19 mouse cellular contexts compared by ENCODE assay signal in genomic region chrX:49463442-49463970, GRCm38 (mm10). TPM values are rescaled to one million over a fixed set of nuclear protein-coding genes. Genes with fewer than 3 reads are reported as not detected.
DNase-seq lines count a peak whose midpoint lies in the region; ATAC-seq lines count a peak whose summit lies in the region.
"Had no signal": no experiment of that assay in that cellular context is flagged by ENCODE, and none has a peak within 500 bp of the region (broad histone marks: within the 10 kb centered on the region; RNA-seq: fewer than 3 reads in every experiment).

Arhgap36 (plus strand) TSS chrX:49463945.

- no peak within 1 kb of the TSS for H3K4me2 ChIP-seq in embryonic facial prominence, embryonic 14.5 days (ENCODE audit: low read depth, low read length)
- no peak within 1 kb of the TSS for H3K4me2 ChIP-seq in kidney, embryonic 14.5 days (replicated peaks; ENCODE audit: low read depth, low read length)
- H3K4me2 ChIP-seq in neural tube, embryonic 11.5 days (ENCODE audit: low read depth), result no peak within 1 kb of the TSS
- H3K4me2 ChIP-seq: embryonic facial prominence, embryonic 12.5 days; forebrain, embryonic 13.5 days; heart, embryonic 12.5 days had no signal

- no peak for DNase-seq in embryonic facial prominence, embryonic 14.5 days (ENCODE audit: low spot score)
- DNase-seq in embryonic facial prominence, embryonic 10.5 days (ENCODE audit: low spot score), result no peak
- DNase-seq in kidney, postnatal 25 days, result no peak
- no peak for DNase-seq in neural tube, embryonic 11.5 days (ENCODE audit: low spot score)
- no peak for DNase-seq in neural tube, embryonic 10.5 days (ENCODE audit: extremely low spot score, low spot score)
- DNase-seq in urinary bladder, adult 18-20 months (ENCODE audit: low spot score in 2 of 2), result no peak
- DNase-seq: adrenal gland, adult 8-10 months; adrenal gland, postnatal 36 days; B cell, adult 2 months; cerebellum, adult 2 months; forebrain, postnatal 0 days; gastrocnemius, adult 2 months had no signal

- WGBS in embryonic facial prominence, embryonic 14.5 days, result 65% methylated on average over 6 of the region's 6 CpGs
- 73% methylated on average over 6 of the region's 6 CpGs for WGBS in embryonic facial prominence, embryonic 10.5 days
- WGBS in kidney, embryonic 14.5 days, result 43% methylated on average over 6 of the region's 6 CpGs
- WGBS in neural tube, embryonic 11.5 days, result 53% methylated on average over 6 of the region's 6 CpGs

- no peaks in the 10 kb centered on the region for H3K4me1 ChIP-seq in embryonic facial prominence, embryonic 14.5 days (ENCODE audit: control insufficient read depth, insufficient read depth, low read length)
- H3K4me1 ChIP-seq in embryonic facial prominence, embryonic 10.5 days, result no peaks in the 10 kb centered on the region
- H3K4me1 ChIP-seq in kidney, embryonic 14.5 days (ENCODE audit: control insufficient read depth, insufficient read depth, low read length), result no peaks in the 10 kb centered on the region
- no peaks in the 10 kb centered on the region for H3K4me1 ChIP-seq in neural tube, embryonic 11.5 days (ENCODE audit: control insufficient read depth, insufficient read depth, low read length)
- H3K4me1 ChIP-seq: embryonic facial prominence, embryonic 12.5 days; forebrain, embryonic 13.5 days; heart, embryonic 12.5 days had no signal

- H3K27me3 ChIP-seq in embryonic facial prominence, embryonic 14.5 days (replicated peaks; ENCODE audit: control insufficient read depth, insufficient read depth, low read length), result no peaks in the 10 kb centered on the region
- 0 out of 2 replicates have a peak, but pooled peaks cover 6% of the 10 kb centered on the region for H3K27me3 ChIP-seq in embryonic facial prominence, embryonic 10.5 days (replicated peaks; ENCODE audit: low read depth, poor library complexity, severe bottlenecking)
- no peaks in the 10 kb centered on the region for H3K27me3 ChIP-seq in kidney, embryonic 14.5 days (ENCODE audit: control insufficient read depth, insufficient read depth, low read length)
- H3K27me3 ChIP-seq in neural tube, embryonic 11.5 days (ENCODE audit: control insufficient read depth, insufficient read depth, low read length), result no peaks in the 10 kb centered on the region
- H3K27me3 ChIP-seq: embryonic facial prominence, embryonic 12.5 days; forebrain, embryonic 13.5 days; heart, embryonic 12.5 days had no signal

- H3K9me3 ChIP-seq in embryonic facial prominence, embryonic 14.5 days (ENCODE audit: control insufficient read depth, low read length), result no peaks in the 10 kb centered on the region
- no peaks in the 10 kb centered on the region for H3K9me3 ChIP-seq in embryonic facial prominence, embryonic 10.5 days
- H3K9me3 ChIP-seq in kidney, embryonic 14.5 days (ENCODE audit: control insufficient read depth, low read length), result no peaks in the 10 kb centered on the region
- no peaks in the 10 kb centered on the region for H3K9me3 ChIP-seq in neural tube, embryonic 11.5 days (ENCODE audit: control insufficient read depth, low read length)
- H3K9me3 ChIP-seq: embryonic facial prominence, embryonic 12.5 days; forebrain, embryonic 13.5 days; G1E; heart, embryonic 12.5 days had no signal

- no peak within 1 kb of the TSS for H3K27ac ChIP-seq in embryonic facial prominence, embryonic 14.5 days (replicated peaks; ENCODE audit: low read depth, low read length)
- no peak within 1 kb of the TSS for H3K27ac ChIP-seq in embryonic facial prominence, embryonic 10.5 days (replicated peaks)
- H3K27ac ChIP-seq in kidney, embryonic 14.5 days (ENCODE audit: low read depth, low read length), result no peak within 1 kb of the TSS
- no peak within 1 kb of the TSS for H3K27ac ChIP-seq in neural tube, embryonic 11.5 days (ENCODE audit: low read depth, low read length)
- H3K27ac ChIP-seq: embryonic facial prominence, embryonic 12.5 days; forebrain, embryonic 13.5 days; gastrocnemius, adult 2 months; hindbrain, postnatal 0 days had no signal

- H3K36me3 ChIP-seq in embryonic facial prominence, embryonic 14.5 days (ENCODE audit: control insufficient read depth, insufficient read depth, low read length), result no peaks in the 10 kb centered on the region
- no peaks in the 10 kb centered on the region for H3K36me3 ChIP-seq in embryonic facial prominence, embryonic 10.5 days (replicated peaks)
- no peaks in the 10 kb centered on the region for H3K36me3 ChIP-seq in kidney, embryonic 14.5 days (ENCODE audit: control insufficient read depth, insufficient read depth, low read length)
- H3K36me3 ChIP-seq in neural tube, embryonic 11.5 days (ENCODE audit: control insufficient read depth, insufficient read depth, low read length), result no peaks in the 10 kb centered on the region
- H3K36me3 ChIP-seq: embryonic facial prominence, embryonic 12.5 days; G1E; heart, embryonic 12.5 days had no signal

- H3K4me3 ChIP-seq in embryonic facial prominence, embryonic 14.5 days (ENCODE audit: low read depth, low read length), result no peak within 1 kb of the TSS
- H3K4me3 ChIP-seq in embryonic facial prominence, embryonic 10.5 days, result no peak within 1 kb of the TSS
- H3K4me3 ChIP-seq in kidney, embryonic 14.5 days (ENCODE audit: low read length), result no peak within 1 kb of the TSS
- no peak within 1 kb of the TSS for H3K4me3 ChIP-seq in neural tube, embryonic 11.5 days (ENCODE audit: low read depth, low read length)
- H3K4me3 ChIP-seq: embryonic facial prominence, embryonic 12.5 days; forebrain, embryonic 13.5 days; gastrocnemius, adult 2 months; heart, embryonic 12.5 days had no signal

- no peak for ATAC-seq in embryonic facial prominence, embryonic 14.5 days (ENCODE audit: low read depth)
- ATAC-seq in kidney, embryonic 14.5 days (ENCODE audit: low FRiP score, low TSS enrichment), result peak; percentile 60
- no peak for ATAC-seq in neural tube, embryonic 11.5 days (ENCODE audit: insufficient read depth, low FRiP score, low TSS enrichment)
- ATAC-seq: CD4-positive, CD25-positive, alpha-beta regulatory T cell, adult 4 months; forebrain, embryonic 13.5 days; forebrain, postnatal 0 days; hindbrain, postnatal 0 days had no signal

- no peak within 1 kb of the TSS for H3K9ac ChIP-seq in embryonic facial prominence, embryonic 14.5 days (ENCODE audit: low read depth, low read length)
- H3K9ac ChIP-seq in kidney, embryonic 14.5 days (ENCODE audit: low read depth, low read length), result no peak within 1 kb of the TSS
- no peak within 1 kb of the TSS for H3K9ac ChIP-seq in neural tube, embryonic 11.5 days (ENCODE audit: low read length)
- H3K9ac ChIP-seq: embryonic facial prominence, embryonic 12.5 days; forebrain, embryonic 13.5 days; forebrain, postnatal 0 days; heart, embryonic 12.5 days had no signal

RNA-seq across cellular contexts. Expression of gene Arhgap36, which starts in this region (rescaled TPM):
- polyA plus RNA-seq in embryonic facial prominence, embryonic 14.5 days (2014; fragmentation: Nextera tagmentation; extraction: Ambion mirVana), result 66.1 and 107 TPM in 2 replicates
- polyA plus RNA-seq in embryonic facial prominence, embryonic 10.5 days (2016; fragmentation: Nextera tagmentation; extraction: Ambion mirVana), result 1.2 and 1.6 TPM in 2 replicates
- 0.71 and 0.93 TPM in 2 replicates for polyA plus RNA-seq in kidney, embryonic 14.5 days (2014; fragmentation: Nextera tagmentation; extraction: Ambion mirVana)
- polyA plus RNA-seq in neural tube, embryonic 11.5 days (2014; fragmentation: Nextera tagmentation; extraction: Ambion mirVana), result 16.4 and 20.4 TPM in 2 replicates
- polyA plus RNA-seq: CD4-positive, CD25-positive, alpha-beta regulatory T cell, adult 4 months; G1E had no signal

Comparison
In these comparisons a context has a peak if more than half of its experiments do, and no peak if none do; other contexts are left out.
1. Peak in ATAC-seq in kidney, embryonic 14.5 days; RNA of the gene not detected or under 1 TPM.